Mouse (Mus musculus) neural tube, embryonic 13.5 days (tissue): ENCODE data around the gene Gbp2. TPM values are rescaled to one million over a fixed set of nuclear protein-coding genes. Genes with fewer than 3 reads are reported as not detected.

Experiments used
- ATAC-seq: fragments of 200-750 bp; cut with Nextera tagmentation; 2 replicates; pipeline ENCODE4 v1.8.0; 2017; ENCODE audit warnings: low read depth, mild to moderate bottlenecking, moderate TSS enrichment, moderate library complexity
- H3K27ac ChIP-seq: fragments of 300-500 bp; sonication (generic); replicated peaks from 2 replicates; pipeline ENCODE4 v1.5.1; 2015; ENCODE audit warnings: moderate library complexity, mild to moderate bottlenecking, inconsistent platforms
- H3K27me3 ChIP-seq: fragments of 300-500 bp; sonication (generic); 2 replicates; pipeline ENCODE4 v1.6.1; 2015; ENCODE audit warnings: mild to moderate bottlenecking, inconsistent platforms
- H3K36me3 ChIP-seq: fragments of 300-500 bp; sonication (generic); 2 replicates; pipeline ENCODE4 v1.6.1; 2015; ENCODE audit warnings: mild to moderate bottlenecking, inconsistent platforms
- H3K4me1 ChIP-seq: fragments of 300-500 bp; sonication (generic); replicated peaks from 2 replicates; pipeline ENCODE4 v1.6.1; 2015; ENCODE audit warnings: inconsistent platforms
- H3K4me2 ChIP-seq: fragments of 300-500 bp; sonication (generic); 2 replicates; pipeline ENCODE4 v1.6.1; 2015; ENCODE audit warnings: inconsistent platforms, mild to moderate bottlenecking, moderate library complexity
- H3K4me3 ChIP-seq: fragments of 300-500 bp; sonication (generic); 2 replicates; pipeline ENCODE4 v1.5.1; 2015; ENCODE audit warnings: mild to moderate bottlenecking, inconsistent platforms
- H3K9ac ChIP-seq: fragments of 300-500 bp; sonication (generic); 2 replicates; pipeline ENCODE4 v1.6.1; 2015; ENCODE audit warnings: moderate library complexity, mild to moderate bottlenecking, inconsistent platforms
- H3K9me3 ChIP-seq: fragments of 300-500 bp; sonication (generic); 2 replicates; pipeline ENCODE4 v1.6.1; 2016; ENCODE audit warnings: inconsistent platforms
- WGBS: fragments of 180-500 bp; shearing (Covaris S2); methylation state at CpG from one replicate; pipeline ENCODE4 v1.1.7; 2015; 5-methylcytosine and 5-hydroxymethylcytosine counted together
- polyA plus RNA-seq: library from polyadenylated mRNA; unstranded; fragments of >200 nt; fragmentation: Nextera tagmentation; extraction: Ambion mirVana; gene quantifications from 2 replicates; pipeline ENCODE4 v1.2.1, GENCODE M21; 2015

Gbp2 gene
- 0.50 and 0.78 TPM in 2 replicates for polyA plus RNA-seq

- WGBS = 75% methylated on average over 4 of the region's 4 CpGs
- Histone ChIP-seq H3K9me3 (no peaks in the 10 kb centered on the region), H3K27ac (no peak within 1 kb of the TSS), H3K36me3 (no peaks in the 10 kb centered on the region), H3K4me3 (no peak within 1 kb of the TSS), H3K4me1 (no peaks in the 10 kb centered on the region), H3K4me2 (0 out of 2 replicates have a peak within 1 kb of the TSS, but pooled peaks have one; percentile 11), H3K9ac (no peak within 1 kb of the TSS), H3K27me3 (no peaks in the 10 kb centered on the region)
- ATAC-seq = no peak
Measured at GRCm38 (mm10) chr3:142620111-142620955, at the start of gene Gbp2. Gene Gbp2 (plus strand): TSS chr3:142620602.

GRCm38 (mm10) chr3:142570738-142571137 lies 49.7 kb upstream of the Gbp2 start:
- no peak overlapping the region for H3K27ac ChIP-seq
- no peak for ATAC-seq
- H3K27me3 ChIP-seq = no peaks in the 10 kb centered on the region
- no peak overlapping the region for H3K9ac ChIP-seq
- no peaks in the 10 kb centered on the region for H3K36me3 ChIP-seq
- 86% methylated on average over 4 of the region's 4 CpGs for WGBS
- no peaks in the 10 kb centered on the region for H3K9me3 ChIP-seq
- no peak overlapping the region for H3K4me2 ChIP-seq
- no peak overlapping the region for H3K4me3 ChIP-seq
- H3K4me1 ChIP-seq = no peaks in the 10 kb centered on the region

GRCm38 (mm10) chr3:142577108-142577507 lies 43.3 kb upstream of the Gbp2 start:
- ATAC-seq = no peak
- Histone ChIP-seq H3K4me2 (no peak overlapping the region), H3K36me3 (no peaks in the 10 kb centered on the region), H3K4me1 (no peaks in the 10 kb centered on the region), H3K4me3 (no peak overlapping the region), H3K9me3 (no peaks in the 10 kb centered on the region), H3K9ac (no peak overlapping the region), H3K27ac (no peak overlapping the region), H3K27me3 (no peaks in the 10 kb centered on the region)
- 88% methylated on average over 3 of the region's 3 CpGs for WGBS

GRCm38 (mm10) chr3:142578342-142578741 lies 42.1 kb upstream of the Gbp2 start:
- Histone ChIP-seq H3K4me1 (no peaks in the 10 kb centered on the region), H3K4me2 (no peak overlapping the region), H3K4me3 (no peak overlapping the region), H3K27me3 (no peaks in the 10 kb centered on the region), H3K9me3 (no peaks in the 10 kb centered on the region), H3K9ac (no peak overlapping the region), H3K36me3 (no peaks in the 10 kb centered on the region), H3K27ac (no peak overlapping the region)
- no peak for ATAC-seq
- WGBS = 92% methylated on average over 4 of the region's 4 CpGs

- Histone ChIP-seq H3K4me3 (no peak overlapping the region), H3K36me3 (no peaks in the 10 kb centered on the region), H3K27ac (no peak overlapping the region), H3K9me3 (no peaks in the 10 kb centered on the region), H3K4me1 (no peaks in the 10 kb centered on the region), H3K9ac (no peak overlapping the region), H3K4me2 (no peak overlapping the region), H3K27me3 (no peaks in the 10 kb centered on the region)
- no peak for ATAC-seq
- 84% methylated on average over 4 of the region's 4 CpGs for WGBS
Measured at GRCm38 (mm10) chr3:142583067-142583466, 37.3 kb upstream of the Gbp2 start.

GRCm38 (mm10) chr3:142587386-142587785 lies 33.0 kb upstream of the Gbp2 start:
- Histone ChIP-seq H3K27me3 (no peaks in the 10 kb centered on the region), H3K27ac (no peak overlapping the region), H3K4me1 (no peaks in the 10 kb centered on the region), H3K36me3 (no peaks in the 10 kb centered on the region), H3K9ac (no peak overlapping the region), H3K4me3 (no peak overlapping the region), H3K9me3 (no peaks in the 10 kb centered on the region), H3K4me2 (no peak overlapping the region)
- ATAC-seq = no peak

- Histone ChIP-seq H3K9me3 (no peaks in the 10 kb centered on the region), H3K4me1 (no peaks in the 10 kb centered on the region), H3K4me2 (no peak overlapping the region), H3K27ac (no peak overlapping the region), H3K4me3 (no peak overlapping the region), H3K36me3 (no peaks in the 10 kb centered on the region), H3K9ac (no peak overlapping the region), H3K27me3 (no peaks in the 10 kb centered on the region)
- 69% methylated on average over 2 of the region's 2 CpGs for WGBS
- ATAC-seq = no peak
Measured at GRCm38 (mm10) chr3:142588888-142589287, 31.5 kb upstream of the Gbp2 start.

GRCm38 (mm10) chr3:142590431-142591067 lies 29.9 kb upstream of the Gbp2 start:
- Histone ChIP-seq H3K27ac (no peak overlapping the region), H3K4me1 (no peaks in the 10 kb centered on the region), H3K4me3 (no peak overlapping the region), H3K27me3 (no peaks in the 10 kb centered on the region), H3K36me3 (no peaks in the 10 kb centered on the region), H3K9me3 (no peaks in the 10 kb centered on the region), H3K9ac (no peak overlapping the region), H3K4me2 (no peak overlapping the region)
- ATAC-seq = no peak
- WGBS = 77% methylated on average over 4 of the region's 4 CpGs

GRCm38 (mm10) chr3:142594547-142594946 lies 25.9 kb upstream of the Gbp2 start, which contains the start of gene Gbp2b:
Gene Gbp2b (plus strand): TSS chr3:142594847.
- Histone ChIP-seq H3K4me1 (no peaks in the 10 kb centered on the region), H3K27ac (no peak within 1 kb of the TSS), H3K27me3 (no peaks in the 10 kb centered on the region), H3K9ac (no peak within 1 kb of the TSS), H3K9me3 (no peaks in the 10 kb centered on the region), H3K4me3 (no peak within 1 kb of the TSS), H3K36me3 (no peaks in the 10 kb centered on the region), H3K4me2 (no peak within 1 kb of the TSS)
- whole genome bisulfite sequencing = 37% methylated on average over 1 of the region's 1 CpGs
- no peak for ATAC-seq

- WGBS = 86% methylated on average over 3 of the region's 3 CpGs
Measured at GRCm38 (mm10) chr3:142597923-142598322, 22.5 kb upstream of the Gbp2 start.

GRCm38 (mm10) chr3:142601675-142602074 lies 18.7 kb upstream of the Gbp2 start:
- Histone ChIP-seq H3K4me1 (no peaks in the 10 kb centered on the region), H3K27ac (no peak overlapping the region), H3K27me3 (no peaks in the 10 kb centered on the region), H3K9ac (no peak overlapping the region), H3K4me3 (no peak overlapping the region), H3K9me3 (no peaks in the 10 kb centered on the region), H3K36me3 (no peaks in the 10 kb centered on the region), H3K4me2 (no peak overlapping the region)
- no peak for ATAC-seq

More at GRCm38 (mm10) chr3:142597923-142598322, 22.5 kb upstream of the Gbp2 start:
- no peak for ATAC-seq
- Histone ChIP-seq H3K27ac (no peak overlapping the region), H3K36me3 (no peaks in the 10 kb centered on the region), H3K9me3 (no peaks in the 10 kb centered on the region), H3K4me3 (no peak overlapping the region), H3K27me3 (no peaks in the 10 kb centered on the region), H3K9ac (no peak overlapping the region), H3K4me2 (no peak overlapping the region), H3K4me1 (no peaks in the 10 kb centered on the region)

GRCm38 (mm10) chr3:142618658-142619057 lies 1.7 kb upstream of the Gbp2 start:
- no peaks in the 10 kb centered on the region for H3K4me1 ChIP-seq
- H3K4me3 ChIP-seq = no peak overlapping the region
- H3K36me3 ChIP-seq = no peaks in the 10 kb centered on the region
- no peaks in the 10 kb centered on the region for H3K27me3 ChIP-seq
- no peak for ATAC-seq
- H3K9me3 ChIP-seq = no peaks in the 10 kb centered on the region
- no peak overlapping the region for H3K9ac ChIP-seq
- 85% methylated on average over 3 of the region's 3 CpGs for WGBS
- H3K4me2 ChIP-seq = no peak overlapping the region
- no peak overlapping the region for H3K27ac ChIP-seq
